Mouse (Mus musculus) adrenal gland, postnatal 14 days (tissue): ENCODE measurements around the gene Rps6kb1. TPM values are rescaled to one million over a fixed set of nuclear protein-coding genes. Genes with fewer than 3 reads are reported as not detected.
A peak's percentile ranks its signal among the peaks of the same experiment; 100 is the strongest.

ENCODE experiments used
- DNase-seq: peaks from one replicate; pipeline ENCODE4 v3.0.0; 2021; ENCODE audit warnings: mixed read lengths
- microRNA-seq, 2 experiments: library from miRNA; unstranded; fragments of <30 nt; microRNA quantifications; one replicate each; pipeline ENCODE4 v1.2.0; 2021
- total RNA-seq: library from RNA; stranded (reverse); gene quantifications from 2 replicates; pipeline ENCODE4 v1.2.3, GENCODE M21; 2021

Gene Rps6kb1
- total RNA-seq, 1 experiment from 2014 or later, result 39.4 TPM

DNA sequence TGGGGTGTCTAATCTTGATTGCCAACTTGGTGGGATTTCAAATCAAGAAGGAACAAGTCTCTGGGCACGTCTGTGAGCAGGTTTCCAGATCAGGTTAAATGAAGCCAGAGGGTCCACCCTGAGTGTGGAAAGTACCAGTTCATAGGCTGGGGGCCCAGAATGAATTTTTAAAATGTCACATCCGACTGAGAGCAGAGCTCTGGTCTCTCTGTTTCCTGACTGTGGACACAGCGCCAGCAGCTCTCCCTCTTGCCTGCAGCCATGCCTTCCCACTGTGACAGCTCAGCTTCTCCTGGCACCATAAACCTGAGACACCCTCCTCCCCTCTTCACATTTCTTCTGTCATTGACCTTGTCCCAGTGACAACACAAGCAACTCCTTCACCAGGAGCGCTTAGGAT lies 75.6 kb downstream of the Rps6kb1 start:
- DNase-seq, result no peak

GRCm38 (mm10) chr11:86468345-86468744 lies 76.3 kb downstream of the Rps6kb1 start:
- no peak for DNase-seq

- peak; percentile 77 for DNase-seq
Measured at GRCm38 (mm10) chr11:86464275-86464674, 80.3 kb downstream of the Rps6kb1 start.

DNA sequence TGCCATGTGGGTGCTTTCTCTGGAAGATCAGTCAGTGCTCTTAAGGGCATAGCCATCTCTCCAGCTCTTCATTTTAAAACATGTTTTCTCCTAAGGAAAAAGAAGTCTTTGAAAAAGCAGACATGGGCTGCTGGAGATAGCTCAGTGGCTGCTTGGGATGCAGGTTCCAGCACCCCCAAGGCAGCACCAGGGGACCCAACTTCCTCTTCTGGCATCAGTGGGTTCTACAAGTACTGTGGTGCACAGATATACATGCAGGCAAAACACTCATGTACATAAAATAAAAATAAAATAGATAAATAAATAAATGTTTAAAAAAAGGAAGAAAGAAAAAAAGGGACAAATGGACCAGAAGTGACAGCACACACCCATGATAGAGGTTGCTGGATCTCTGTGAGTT lies 82.0 kb downstream of the Rps6kb1 start:
- no peak for DNase-seq

DNA sequence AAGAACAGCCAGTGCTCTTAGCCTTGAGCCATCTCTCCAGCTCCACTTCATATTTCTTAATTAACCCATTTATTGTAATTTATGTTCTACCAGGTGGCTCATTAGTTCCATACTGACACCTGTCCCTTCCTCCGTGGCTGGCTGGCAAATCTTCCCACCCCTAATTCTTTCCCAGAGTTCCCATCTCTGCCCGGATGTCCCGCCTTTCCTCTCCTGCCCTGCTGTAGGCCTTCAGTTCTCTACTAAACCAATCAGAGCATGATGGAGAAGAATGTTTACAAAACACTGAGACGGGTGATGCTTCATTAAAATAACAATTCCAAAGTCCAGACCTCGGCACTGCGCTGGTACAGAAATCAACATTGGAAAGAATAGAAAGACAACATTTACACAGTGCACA lies 85.7 kb downstream of the Rps6kb1 start:
- DNase-seq, result no peak

GRCm38 (mm10) chr11:86457545-86457944 lies 87.1 kb downstream of the Rps6kb1 start:
- DNase-seq, result no peak

DNA sequence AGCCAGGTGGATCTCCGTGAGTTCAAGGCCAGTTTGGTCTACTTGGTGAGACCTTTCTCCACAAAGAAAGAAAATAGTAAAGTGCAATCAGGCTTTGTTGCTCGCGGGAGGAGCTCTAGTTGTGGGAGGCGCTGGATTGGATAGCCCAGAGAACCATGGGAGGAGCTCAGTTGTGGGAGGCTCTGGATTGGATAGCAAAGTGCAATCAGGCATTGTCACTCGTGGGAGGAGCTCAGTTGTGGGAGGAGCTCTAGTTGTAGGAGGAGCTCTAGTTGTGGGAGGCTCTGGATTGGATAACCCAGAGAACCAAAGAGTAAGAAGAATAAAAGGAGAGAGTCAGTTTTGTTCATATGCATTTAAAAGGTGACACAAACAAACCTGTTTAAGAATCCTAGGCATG lies 90.6 kb downstream of the Rps6kb1 start:
- DNase-seq, result no peak

Small RNA genes lying within 50 kb of the gene (microRNA-seq; reads per million reads assigned to microRNA genes)
- 17,055 to 17,416 reads per million in 2 experiments for gene Mir21a

Other genes starting within 250 kb of the Rps6kb1 start
- 50.0 and 52.0 TPM in 2 replicates for gene Med13, start 187.2 kb downstream of the Rps6kb1 start, total RNA-seq
- 32.6 and 38.1 TPM in 2 replicates for gene Rnft1, start 60.1 kb downstream of the Rps6kb1 start, total RNA-seq
- gene Tubd1, start 186 bp upstream of the Rps6kb1 start, total RNA-seq, result 9.1 and 9.8 TPM in 2 replicates
- gene Vmp1, start 139.0 kb upstream of the Rps6kb1 start, total RNA-seq, result 118 and 119 TPM in 2 replicates
- gene Ptrh2, start 139.2 kb upstream of the Rps6kb1 start, total RNA-seq, result 16.4 and 17.4 TPM in 2 replicates
- 236 and 237 TPM in 2 replicates for gene Cltc, start 212.8 kb upstream of the Rps6kb1 start, total RNA-seq